Mouse (Mus musculus): ENCODE data around the gene Tbl3. TPM values are rescaled to one million over a fixed set of nuclear protein-coding genes. Genes with fewer than 3 reads are reported as not detected.
"Not testable (repeated sequence)": the region's sequence is repeated elsewhere in the genome, so short reads cannot be mapped to it uniquely, and the experiment has no call there.

Gene Tbl3
- polyA plus RNA-seq, 1 experiment from 2014 or later, result 64.9 TPM

GRCm38 (mm10) chr17:24667416-24667815, 40.0 kb downstream of the Tbl3 start:
- Histone ChIP-seq H3K27me3 (no peaks in the 10 kb centered on the region), H3K36me3 (no peaks in the 10 kb centered on the region), H3K4me1 (replicated peaks) (peaks cover 30% of the 10 kb centered on the region), H3K4me3 (no peak overlapping the region), H3K9me3 (no peaks in the 10 kb centered on the region), H3K4me2 (no peak overlapping the region), H3K9ac (no peak overlapping the region), H3K27ac (replicated peaks) (no peak overlapping the region)
- WGBS, result 26% methylated on average over 6 of the region's 6 CpGs
- ATAC-seq (ENCODE audit: low FRiP score, low read depth), result no peak

GRCm38 (mm10) chr17:24667011-24667410, 40.4 kb downstream of the Tbl3 start:
- H3K4me1 ChIP-seq (replicated peaks), result peaks cover 26% of the 10 kb centered on the region
- H3K4me3 ChIP-seq; H3K9me3 ChIP-seq; H3K9ac ChIP-seq; H3K27me3 ChIP-seq; H3K4me2 ChIP-seq; H3K36me3 ChIP-seq; H3K27ac ChIP-seq (replicated peaks); ATAC-seq (ENCODE audit: low FRiP score, low read depth): not testable (repeated sequence)
- 71% methylated on average over 7 of the region's 7 CpGs for WGBS

- ATAC-seq (ENCODE audit: low FRiP score, low read depth), result no peak
- WGBS, result 2% methylated on average over 45 of the region's 47 CpGs
These were observed 49.3 kb downstream of the Tbl3 start, which contains the start of gene Npw for GRCm38 (mm10) chr17:24658017-24658758. TSS of gene Npw (minus strand) at chr17:24658457.

GRCm38 (mm10) chr17:24654969-24655368, 52.5 kb downstream of the Tbl3 start:
- WGBS, result 79% methylated on average over 4 of the region's 4 CpGs
- peaks cover 22% of the 10 kb centered on the region for H3K4me1 ChIP-seq (replicated peaks)
- no peak overlapping the region for H3K4me2 ChIP-seq
- H3K27me3 ChIP-seq, result peaks cover 41% of the 10 kb centered on the region
- H3K9me3 ChIP-seq, result no peaks in the 10 kb centered on the region
- no peaks in the 10 kb centered on the region for H3K36me3 ChIP-seq
- H3K27ac ChIP-seq (replicated peaks), result no peak overlapping the region
- no peak overlapping the region for H3K9ac ChIP-seq
- H3K4me3 ChIP-seq, result no peak overlapping the region
- no peak for ATAC-seq (ENCODE audit: low FRiP score, low read depth)

More at GRCm38 (mm10) chr17:24658017-24658758, 49.3 kb downstream of the Tbl3 start, which contains the start of gene Npw:
- Histone ChIP-seq H3K4me1 (replicated peaks) (peaks cover 15% of the 10 kb centered on the region), H3K27me3 (peaks cover 40% of the 10 kb centered on the region), H3K4me2 (peak within 1 kb of the TSS; percentile 64), H3K27ac (replicated peaks) (no peak within 1 kb of the TSS), H3K36me3 (no peaks in the 10 kb centered on the region), H3K9me3 (no peaks in the 10 kb centered on the region), H3K9ac (peak within 1 kb of the TSS; percentile 31; the same call in 1 of the 2 replicates), H3K4me3 (peak within 1 kb of the TSS; percentile 31)

- Histone ChIP-seq H3K4me1 (replicated peaks) (peaks cover 30% of the 10 kb centered on the region), H3K27me3 (peaks cover 33% of the 10 kb centered on the region), H3K9ac (0 out of 2 replicates have a peak overlapping the region, but pooled peaks have one; percentile 4), H3K9me3 (no peaks in the 10 kb centered on the region), H3K36me3 (no peaks in the 10 kb centered on the region), H3K27ac (replicated peaks) (no peak overlapping the region), H3K4me3 (peak overlapping the region; percentile 28), H3K4me2 (peak overlapping the region; percentile 55)
- ATAC-seq (ENCODE audit: low FRiP score, low read depth), result no peak
- WGBS, result 4% methylated on average over 19 of the region's 19 CpGs
These were observed 53.3 kb downstream of the Tbl3 start for GRCm38 (mm10) chr17:24653967-24654710.

GRCm38 (mm10) chr17:24651835-24652234, 55.6 kb downstream of the Tbl3 start:
- WGBS, result 77% methylated on average over 3 of the region's 3 CpGs
- no peak for ATAC-seq (ENCODE audit: low FRiP score, low read depth)

GRCm38 (mm10) chr17:24650766-24651165, 56.7 kb downstream of the Tbl3 start:
- WGBS, result 78% methylated on average over 4 of the region's 4 CpGs
- ATAC-seq (ENCODE audit: low FRiP score, low read depth), result no peak
- H3K4me3 ChIP-seq, result peak overlapping the region; percentile 72
- peak overlapping the region; percentile 87; the same call in 1 of the 2 replicates for H3K9ac ChIP-seq
- H3K9me3 ChIP-seq, result no peaks in the 10 kb centered on the region
- no peaks in the 10 kb centered on the region for H3K36me3 ChIP-seq
- H3K4me2 ChIP-seq, result peak overlapping the region; percentile 92
- peaks cover 23% of the 10 kb centered on the region for H3K4me1 ChIP-seq (replicated peaks)
- 0 out of 2 replicates have a peak overlapping the region, but pooled peaks have one; percentile 80 for H3K27ac ChIP-seq (replicated peaks)
- 0 out of 2 replicates have a peak, but pooled peaks cover 7% of the 10 kb centered on the region for H3K27me3 ChIP-seq

More at GRCm38 (mm10) chr17:24651835-24652234, 55.6 kb downstream of the Tbl3 start:
- no peak overlapping the region for H3K9ac ChIP-seq
- no peak overlapping the region for H3K4me2 ChIP-seq
- no peaks in the 10 kb centered on the region for H3K9me3 ChIP-seq
- no peak overlapping the region for H3K4me3 ChIP-seq
- H3K4me1 ChIP-seq (replicated peaks), result peaks cover 23% of the 10 kb centered on the region
- H3K27ac ChIP-seq (replicated peaks), result no peak overlapping the region
- H3K36me3 ChIP-seq, result no peaks in the 10 kb centered on the region
- H3K27me3 ChIP-seq, result peaks cover 11% of the 10 kb centered on the region

- WGBS, result 2% methylated on average over 21 of the region's 41 CpGs
- Histone ChIP-seq H3K9me3 (no peaks in the 10 kb centered on the region), H3K27ac (replicated peaks) (peak within 1 kb of the TSS; percentile 80), H3K4me2 (peak within 1 kb of the TSS; percentile 92), H3K27me3 (0 out of 2 replicates have a peak, but pooled peaks cover 7% of the 10 kb centered on the region), H3K4me1 (replicated peaks) (peaks cover 23% of the 10 kb centered on the region), H3K4me3 (peak within 1 kb of the TSS; percentile 72), H3K36me3 (no peaks in the 10 kb centered on the region), H3K9ac (peak within 1 kb of the TSS; percentile 87)
- peak; percentile 72 for ATAC-seq (ENCODE audit: low FRiP score, low read depth)
These were observed 57.3 kb downstream of the Tbl3 start, which contains the start of gene Slc9a3r2 for GRCm38 (mm10) chr17:24650070-24650616. TSS of gene Slc9a3r2 (minus strand) at chr17:24650327.

- Histone ChIP-seq H3K4me2 (peak overlapping the region; percentile 92), H3K36me3 (no peaks in the 10 kb centered on the region), H3K4me1 (replicated peaks) (peaks cover 23% of the 10 kb centered on the region), H3K4me3 (peak overlapping the region; percentile 72), H3K27ac (replicated peaks) (peak overlapping the region; percentile 80), H3K27me3 (0 out of 2 replicates have a peak, but pooled peaks cover 7% of the 10 kb centered on the region), H3K9ac (peak overlapping the region; percentile 87), H3K9me3 (no peaks in the 10 kb centered on the region)
- peak; percentile 50; the same call in 1 of the 2 replicates for ATAC-seq (ENCODE audit: low FRiP score, low read depth)
- under 1% methylated on average over 32 of the region's 35 CpGs for WGBS
These were observed 57.8 kb downstream of the Tbl3 start for GRCm38 (mm10) chr17:24649581-24650069.

- peak overlapping the region; percentile 87; the same call in 1 of the 2 replicates for H3K9ac ChIP-seq
- no peaks in the 10 kb centered on the region for H3K9me3 ChIP-seq
These were observed 58.6 kb downstream of the Tbl3 start for GRCm38 (mm10) chr17:24648731-24649377.

More at GRCm38 (mm10) chr17:24648731-24649377, 58.6 kb downstream of the Tbl3 start:
- no peaks in the 10 kb centered on the region for H3K36me3 ChIP-seq
- no peak for ATAC-seq (ENCODE audit: low FRiP score, low read depth)
- peak overlapping the region; percentile 92 for H3K4me2 ChIP-seq
- peak overlapping the region; percentile 80; the same call in 1 of the 2 replicates for H3K27ac ChIP-seq (replicated peaks)
- 70% methylated on average over 10 of the region's 10 CpGs for WGBS
- peak overlapping the region; percentile 72 for H3K4me3 ChIP-seq
- 0 out of 2 replicates have a peak, but pooled peaks cover 7% of the 10 kb centered on the region for H3K27me3 ChIP-seq
- peaks cover 19% of the 10 kb centered on the region for H3K4me1 ChIP-seq (replicated peaks)
